Mouse (Mus musculus): ENCODE results near the gene Ppia. TPM values are rescaled to one million over a fixed set of nuclear protein-coding genes. Genes with fewer than 3 reads are reported as not detected.
A peak's percentile ranks its signal among the peaks of the same experiment; 100 is the strongest.
"Not testable (repeated sequence)": the region's sequence is repeated elsewhere in the genome, so short reads cannot be mapped to it uniquely, and the experiment has no call there.

The Ppia gene
- 5,840 and 6,698 TPM in 2 replicates for polyA plus RNA-seq (2016; fragmentation: Nextera tagmentation; extraction: Ambion mirVana)

DNA sequence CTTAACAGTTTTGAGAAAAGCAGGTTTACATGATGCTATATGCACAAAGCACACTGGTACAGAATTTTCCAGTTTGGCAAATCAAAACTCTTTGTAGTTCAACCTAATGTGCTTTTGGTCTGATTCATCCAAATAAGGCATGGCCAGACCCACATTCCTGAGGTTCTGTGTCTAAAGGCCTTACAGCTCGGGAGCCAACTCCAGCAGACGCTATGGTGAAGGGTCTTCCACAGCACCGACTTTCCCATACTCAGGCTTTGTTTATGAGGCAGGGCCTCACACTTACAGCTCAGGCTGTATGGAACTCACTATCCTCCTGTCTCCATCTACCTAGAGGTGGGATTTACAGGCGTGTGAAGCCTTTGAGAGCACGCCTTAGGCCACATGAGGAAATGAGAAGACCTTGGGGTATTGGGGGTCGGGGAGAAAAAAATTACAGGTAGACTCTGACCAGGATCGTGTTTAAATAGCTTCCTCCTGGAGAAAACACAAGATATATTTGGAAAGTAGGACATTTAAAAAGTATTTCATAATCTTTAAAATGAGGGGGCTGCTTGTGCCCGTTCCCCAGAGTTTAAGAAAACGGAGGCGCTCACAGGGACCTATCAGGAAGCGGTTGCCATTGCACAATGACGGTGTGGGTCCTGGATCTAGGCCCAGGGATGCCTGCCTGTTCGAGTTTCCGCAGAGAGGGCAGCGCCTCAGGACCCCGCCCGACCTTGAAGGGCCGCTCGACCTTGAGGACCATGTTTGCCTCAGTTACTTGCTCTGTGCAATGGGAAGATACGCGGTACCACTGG is at the start of gene Ppia:
Gene Ppia, plus strand, starts transcription at position 693 of the 800 bp plus-strand sequence.
- Histone ChIP-seq H3K9me3 (replicated peaks) (no peaks in the 10 kb centered on the region), H3K36me3 (peaks cover 34% of the 10 kb centered on the region), H3K27ac (peak within 1 kb of the TSS; percentile 99), H3K4me3 (peak within 1 kb of the TSS; percentile 89), H3K4me1 (peaks cover 30% of the 10 kb centered on the region), H3K27me3 (ENCODE audit: low read depth, poor library complexity, severe bottlenecking) (no peaks in the 10 kb centered on the region)
- 8% methylated on average over 21 of the region's 21 CpGs for WGBS
- DNase-seq (ENCODE audit: low spot score), result peak; percentile 63

DNA sequence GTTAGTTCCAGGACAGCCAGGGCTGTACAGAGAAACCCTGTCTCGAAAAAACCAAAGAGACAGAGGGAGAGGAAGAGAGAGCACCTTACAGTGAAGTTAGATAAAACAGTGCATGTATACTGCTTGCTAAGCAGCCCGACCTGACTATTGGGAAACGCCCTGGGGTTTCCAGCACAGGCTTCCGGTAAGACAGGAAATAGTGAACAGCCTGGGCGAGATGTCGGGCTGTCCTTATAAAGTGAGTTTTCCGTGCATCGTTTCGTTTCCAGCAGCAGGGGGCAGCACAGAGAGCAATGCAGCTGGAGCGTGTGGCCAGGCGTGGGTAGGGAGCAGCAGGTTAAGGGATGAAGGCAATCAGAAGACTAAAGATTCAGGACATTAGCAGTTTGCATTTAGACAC is 49.4 kb upstream of the Ppia start:
- H3K27ac ChIP-seq, result no peak overlapping the region
- WGBS, result 23% methylated on average over 11 of the region's 11 CpGs

DNA sequence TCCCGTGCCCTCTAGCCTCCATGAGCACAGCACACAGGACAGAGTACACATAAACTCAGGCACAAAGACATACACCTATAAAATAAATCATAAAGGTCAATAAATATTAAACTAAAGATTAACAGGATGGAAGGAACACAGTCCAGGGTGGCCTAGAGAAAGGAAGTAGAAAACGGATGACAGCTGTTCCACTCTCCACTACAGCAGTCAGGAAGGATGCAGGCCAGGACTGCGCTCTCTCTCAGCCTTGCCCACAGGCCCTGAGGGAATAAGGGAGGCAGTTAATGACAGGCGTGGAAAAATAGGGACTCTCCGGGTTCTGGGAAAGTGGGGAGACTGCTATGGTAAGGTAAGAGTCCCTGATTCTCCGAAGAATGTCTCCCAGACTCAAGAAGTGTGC is 48.8 kb upstream of the Ppia start:
- 77% methylated on average over 6 of the region's 6 CpGs for WGBS
- H3K9me3 ChIP-seq (replicated peaks), result no peaks in the 10 kb centered on the region; the same call in 1 of the 2 replicates
- H3K4me3 ChIP-seq, result no peak overlapping the region
- DNase-seq (ENCODE audit: low spot score), result no peak
- H3K4me1 ChIP-seq, result peaks cover 9% of the 10 kb centered on the region
- H3K27ac ChIP-seq, result no peak overlapping the region
- H3K36me3 ChIP-seq, result no peaks in the 10 kb centered on the region
- H3K27me3 ChIP-seq (ENCODE audit: low read depth, poor library complexity, severe bottlenecking), result no peaks in the 10 kb centered on the region

More for the DNA sequence above, 49.4 kb upstream of the Ppia start:
- Histone ChIP-seq H3K4me3 (no peak overlapping the region), H3K4me1 (peaks cover 9% of the 10 kb centered on the region), H3K27me3 (ENCODE audit: low read depth, poor library complexity, severe bottlenecking) (no peaks in the 10 kb centered on the region), H3K9me3 (replicated peaks) (no peaks in the 10 kb centered on the region; the same call in 1 of the 2 replicates), H3K36me3 (no peaks in the 10 kb centered on the region)
- peak; percentile 83 for DNase-seq (ENCODE audit: low spot score)

DNA sequence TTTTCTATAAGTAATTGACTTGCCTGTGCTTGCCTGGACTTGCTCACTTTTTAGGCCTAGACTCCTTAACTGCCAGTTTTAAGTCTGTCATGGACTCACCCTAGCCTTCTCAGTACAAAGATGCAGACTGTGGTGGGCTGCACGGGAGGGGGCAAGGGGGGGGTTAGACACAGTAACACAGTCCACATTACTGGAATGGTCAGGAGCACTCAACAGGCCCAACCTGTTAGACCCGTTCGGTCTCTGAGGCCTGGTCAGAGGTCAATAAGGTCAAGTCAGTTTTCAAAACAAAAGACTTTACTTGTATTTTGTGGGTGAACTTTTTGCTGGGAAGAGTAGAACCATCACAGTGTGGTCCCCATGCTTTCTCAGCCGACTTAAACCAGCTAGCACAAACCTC is 48.1 kb upstream of the Ppia start:
- H3K4me1 ChIP-seq, result peaks cover 9% of the 10 kb centered on the region
- no peak for DNase-seq (ENCODE audit: low spot score)
- 74% methylated on average over 4 of the region's 4 CpGs for WGBS
- no peak overlapping the region for H3K27ac ChIP-seq
- no peaks in the 10 kb centered on the region; the same call in 1 of the 2 replicates for H3K9me3 ChIP-seq (replicated peaks)
- H3K27me3 ChIP-seq (ENCODE audit: low read depth, poor library complexity, severe bottlenecking), result no peaks in the 10 kb centered on the region
- no peak overlapping the region for H3K4me3 ChIP-seq
- no peaks in the 10 kb centered on the region for H3K36me3 ChIP-seq

DNA sequence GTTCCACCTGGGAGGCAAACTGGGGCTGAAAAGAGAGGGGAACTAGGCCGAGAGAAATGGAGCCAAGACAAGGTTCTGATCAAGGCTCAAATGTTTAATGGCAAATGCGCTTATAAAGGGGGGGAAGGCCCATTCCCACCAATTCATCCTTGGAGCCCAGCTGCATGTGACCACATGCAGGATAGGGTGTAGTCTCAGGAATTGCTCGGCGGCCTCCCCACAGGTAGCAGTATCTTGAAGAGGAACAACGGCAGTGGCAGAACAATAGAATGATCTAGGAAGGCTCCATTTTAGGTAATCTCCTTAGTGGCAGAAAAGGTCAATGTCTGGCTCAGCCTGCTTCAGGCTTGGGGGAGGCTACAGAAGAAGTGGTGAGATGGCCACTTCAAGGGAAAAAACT is 47.3 kb upstream of the Ppia start:
- H3K27ac ChIP-seq; H3K9me3 ChIP-seq (replicated peaks); DNase-seq (ENCODE audit: low spot score); H3K4me1 ChIP-seq; H3K36me3 ChIP-seq; H3K4me3 ChIP-seq; H3K27me3 ChIP-seq (ENCODE audit: low read depth, poor library complexity, severe bottlenecking): not testable (repeated sequence)
- 82% methylated on average over 5 of the region's 5 CpGs for WGBS

DNA sequence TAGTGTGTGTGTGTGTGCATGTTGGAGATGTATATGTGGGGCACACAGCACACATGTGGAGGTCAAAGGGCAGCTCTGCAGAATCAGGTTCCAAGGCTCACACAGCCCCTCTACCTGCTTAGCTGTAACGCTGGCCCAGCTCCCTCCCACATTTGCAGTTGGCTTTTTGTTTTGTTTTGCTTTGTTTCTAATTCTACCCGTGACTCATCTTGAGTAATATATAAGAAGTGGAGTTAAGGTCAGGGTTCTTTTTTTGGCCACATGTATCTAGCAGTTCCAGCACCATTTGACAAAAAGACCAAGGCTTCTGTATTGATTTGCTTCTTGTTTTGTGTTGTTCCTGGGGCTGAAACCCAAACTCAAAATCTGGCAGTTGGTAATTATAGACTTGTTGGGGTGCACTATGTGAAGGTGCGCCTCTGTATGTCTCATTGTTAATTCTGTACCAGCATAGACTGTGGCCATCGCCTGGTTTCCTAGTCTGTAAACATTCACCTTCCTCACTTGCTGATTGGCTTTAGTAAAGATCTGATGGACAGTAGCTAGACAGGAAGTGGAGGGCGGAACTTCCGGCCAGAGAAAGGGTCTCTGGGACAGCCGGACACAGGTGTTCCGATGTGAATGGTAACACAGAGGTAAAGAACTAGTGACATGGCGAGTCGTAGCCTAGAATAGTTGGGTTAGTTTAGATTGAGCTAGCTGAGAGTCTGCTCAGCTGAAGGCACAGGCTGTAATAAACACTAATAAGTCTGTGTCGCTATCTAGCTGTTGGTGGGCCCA is 43.7 kb upstream of the Ppia start:
- Histone ChIP-seq H3K9me3 (replicated peaks) (no peaks in the 10 kb centered on the region), H3K27me3 (ENCODE audit: low read depth, poor library complexity, severe bottlenecking) (no peaks in the 10 kb centered on the region), H3K4me3 (no peak overlapping the region), H3K36me3 (no peaks in the 10 kb centered on the region), H3K4me1 (peaks cover 2% of the 10 kb centered on the region; the same call in 1 of the 2 replicates), H3K27ac (no peak overlapping the region)
- WGBS, result 91% methylated on average over 11 of the region's 11 CpGs
- no peak for DNase-seq (ENCODE audit: low spot score)

DNA sequence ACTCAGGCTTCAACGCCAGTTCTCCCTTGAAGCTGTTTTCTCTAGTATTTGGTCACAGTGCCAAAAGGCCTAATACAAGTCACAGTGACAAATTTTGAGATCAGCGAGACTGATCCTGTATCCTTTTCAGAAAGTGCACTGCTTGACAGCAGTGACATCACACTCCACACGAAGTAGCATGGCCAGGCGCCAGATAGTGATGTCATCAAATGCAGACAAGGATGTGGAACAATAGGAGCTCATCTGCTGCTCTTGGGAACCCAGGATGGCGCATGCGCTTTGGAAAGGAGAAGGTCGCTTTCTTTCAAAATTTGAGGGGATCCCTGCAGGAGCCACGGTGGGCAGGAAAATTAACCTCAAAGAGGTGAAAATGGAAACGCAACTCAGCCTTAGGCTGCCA is 42.5 kb upstream of the Ppia start:
- no peaks in the 10 kb centered on the region for H3K9me3 ChIP-seq (replicated peaks)
- H3K4me3 ChIP-seq, result no peak overlapping the region
- H3K27ac ChIP-seq, result no peak overlapping the region
- no peak for DNase-seq (ENCODE audit: low spot score)
- no peaks in the 10 kb centered on the region for H3K4me1 ChIP-seq
- H3K27me3 ChIP-seq (ENCODE audit: low read depth, poor library complexity, severe bottlenecking), result no peaks in the 10 kb centered on the region
- 93% methylated on average over 9 of the region's 9 CpGs for WGBS
- no peaks in the 10 kb centered on the region for H3K36me3 ChIP-seq

DNA sequence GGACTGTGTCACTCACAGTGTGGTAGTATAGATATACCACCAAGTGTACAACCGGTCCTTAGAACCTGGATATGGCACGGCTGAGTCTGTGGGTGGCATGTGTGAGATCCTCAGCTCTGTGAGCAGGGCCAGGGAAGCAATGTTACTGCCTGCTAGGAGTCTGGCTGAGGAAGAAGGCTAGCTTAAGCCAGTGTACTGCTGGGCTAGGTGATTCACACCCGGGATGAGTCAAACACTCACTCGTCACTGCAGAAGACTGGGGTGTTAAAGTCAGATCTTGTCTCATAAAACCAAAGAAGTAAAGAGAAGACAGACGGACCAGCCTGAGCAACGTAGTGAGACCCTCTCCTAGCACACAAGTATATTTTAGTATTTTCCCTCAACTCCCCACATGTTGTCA is 34.3 kb upstream of the Ppia start:
- 81% methylated on average over 6 of the region's 6 CpGs for WGBS
- Histone ChIP-seq H3K27me3 (ENCODE audit: low read depth, poor library complexity, severe bottlenecking) (no peaks in the 10 kb centered on the region), H3K9me3 (replicated peaks) (no peaks in the 10 kb centered on the region), H3K4me1 (no peaks in the 10 kb centered on the region), H3K27ac (no peak overlapping the region), H3K36me3 (no peaks in the 10 kb centered on the region), H3K4me3 (no peak overlapping the region)
- DNase-seq (ENCODE audit: low spot score), result no peak

DNA sequence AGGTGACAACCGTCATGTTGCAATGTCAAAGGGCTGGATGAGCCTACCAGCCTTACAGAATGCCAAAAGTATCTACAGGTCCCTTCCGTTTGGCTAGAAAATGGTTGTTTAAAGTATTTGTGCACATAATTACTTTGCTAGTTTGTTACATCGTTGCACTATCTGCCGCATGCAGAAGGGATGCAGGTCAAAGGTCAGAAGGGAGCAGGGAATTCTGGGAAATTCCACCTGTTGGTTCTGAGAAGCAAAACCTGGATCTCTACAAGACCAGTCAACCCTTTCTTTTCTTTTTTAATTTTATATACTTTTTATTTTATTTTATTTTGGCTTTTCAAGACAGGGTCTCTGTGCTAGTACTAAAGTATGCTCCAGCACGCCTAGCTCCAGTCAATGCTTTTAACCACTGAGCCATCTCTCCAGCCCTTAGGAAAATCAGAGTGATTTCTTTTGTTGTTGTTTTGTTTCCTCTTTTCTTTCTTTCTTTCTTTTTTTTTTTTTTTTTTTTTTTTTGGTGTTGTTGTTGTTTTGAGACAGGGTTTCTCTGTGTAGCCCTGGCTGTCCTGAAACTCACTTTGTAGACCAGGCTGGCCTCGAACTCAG is 27.0 kb upstream of the Ppia start:
- peak overlapping the region; percentile 84 for H3K4me3 ChIP-seq
- H3K27me3 ChIP-seq (ENCODE audit: low read depth, poor library complexity, severe bottlenecking), result no peaks in the 10 kb centered on the region
- peaks cover 23% of the 10 kb centered on the region for H3K4me1 ChIP-seq
- no peak for DNase-seq (ENCODE audit: low spot score)
- 91% methylated on average over 6 of the region's 6 CpGs for WGBS
- H3K9me3 ChIP-seq (replicated peaks), result no peaks in the 10 kb centered on the region
- H3K36me3 ChIP-seq, result peaks cover 20% of the 10 kb centered on the region
- H3K27ac ChIP-seq, result peak overlapping the region; percentile 92

DNA sequence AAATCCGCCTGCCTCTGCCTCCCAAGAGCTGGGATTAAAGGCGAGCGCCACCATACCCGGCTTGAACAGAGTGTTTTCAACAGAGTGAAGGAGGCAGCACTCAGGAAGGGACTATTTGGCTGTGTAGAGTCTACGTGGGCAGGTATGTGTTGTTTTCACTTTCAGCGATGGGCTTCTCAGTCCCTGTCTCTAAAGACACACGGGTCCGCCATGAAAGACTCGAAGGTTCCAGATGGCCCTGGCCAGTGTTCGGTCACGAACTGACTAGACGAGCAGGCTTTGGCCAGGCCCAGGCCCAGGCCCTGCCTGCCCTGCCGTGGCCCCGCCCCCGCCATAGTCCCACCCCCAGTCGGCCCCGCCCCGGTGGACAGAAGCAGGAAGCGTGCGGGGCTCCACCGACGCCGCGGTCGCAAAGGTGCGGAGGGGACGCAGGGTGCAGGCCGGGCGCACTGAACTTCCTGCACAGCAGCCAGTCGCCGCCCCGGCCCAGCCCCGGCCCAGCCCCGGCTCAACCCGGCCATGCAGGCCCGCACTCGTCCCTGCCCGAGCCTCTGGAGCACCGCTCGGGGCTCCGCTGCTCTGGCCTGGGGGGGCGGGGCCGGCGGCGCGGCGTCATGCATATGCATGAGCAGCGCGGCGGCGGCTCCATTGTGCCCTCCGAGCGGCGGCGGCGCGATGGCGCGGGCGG is 26.4 kb upstream of the Ppia start, which contains the start of gene Zmiz2:
Gene Zmiz2, plus strand, starts transcription at position 349 of the 688 bp plus-strand sequence.
- H3K4me3 ChIP-seq, result peak within 1 kb of the TSS; percentile 84
- no peaks in the 10 kb centered on the region for H3K9me3 ChIP-seq (replicated peaks)
- H3K27me3 ChIP-seq (ENCODE audit: low read depth, poor library complexity, severe bottlenecking), result no peaks in the 10 kb centered on the region
- peak; percentile 98 for DNase-seq (ENCODE audit: low spot score)
- H3K27ac ChIP-seq, result peak within 1 kb of the TSS; percentile 92
- 10% methylated on average over 52 of the region's 60 CpGs for WGBS
- peaks cover 21% of the 10 kb centered on the region for H3K36me3 ChIP-seq
- peaks cover 23% of the 10 kb centered on the region for H3K4me1 ChIP-seq

DNA sequence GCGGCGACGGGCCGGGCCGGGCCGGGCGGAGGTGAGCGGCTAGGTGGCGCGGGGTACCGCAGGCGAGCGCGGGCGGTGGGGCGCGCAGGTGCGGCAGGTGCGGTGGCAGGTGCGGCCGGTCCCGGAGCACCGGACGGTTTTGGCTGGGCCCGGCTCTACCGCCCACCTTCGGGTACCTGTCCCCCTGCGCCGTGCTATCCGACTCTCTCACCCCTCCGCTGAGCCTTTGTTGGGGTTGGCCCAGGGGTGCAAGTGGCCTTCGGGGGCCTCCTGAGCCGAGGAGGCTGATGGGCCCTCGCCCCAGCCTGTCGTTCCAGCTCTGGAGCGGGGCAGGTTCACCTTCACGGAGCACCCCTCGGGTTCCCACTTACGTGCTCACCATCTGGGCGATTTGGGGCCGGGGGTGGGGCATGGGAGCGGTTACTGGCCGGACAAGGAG is 25.7 kb upstream of the Ppia start:
- peak; percentile 56 for DNase-seq (ENCODE audit: low spot score)
- H3K27ac ChIP-seq, result peak overlapping the region; percentile 92

DNA sequence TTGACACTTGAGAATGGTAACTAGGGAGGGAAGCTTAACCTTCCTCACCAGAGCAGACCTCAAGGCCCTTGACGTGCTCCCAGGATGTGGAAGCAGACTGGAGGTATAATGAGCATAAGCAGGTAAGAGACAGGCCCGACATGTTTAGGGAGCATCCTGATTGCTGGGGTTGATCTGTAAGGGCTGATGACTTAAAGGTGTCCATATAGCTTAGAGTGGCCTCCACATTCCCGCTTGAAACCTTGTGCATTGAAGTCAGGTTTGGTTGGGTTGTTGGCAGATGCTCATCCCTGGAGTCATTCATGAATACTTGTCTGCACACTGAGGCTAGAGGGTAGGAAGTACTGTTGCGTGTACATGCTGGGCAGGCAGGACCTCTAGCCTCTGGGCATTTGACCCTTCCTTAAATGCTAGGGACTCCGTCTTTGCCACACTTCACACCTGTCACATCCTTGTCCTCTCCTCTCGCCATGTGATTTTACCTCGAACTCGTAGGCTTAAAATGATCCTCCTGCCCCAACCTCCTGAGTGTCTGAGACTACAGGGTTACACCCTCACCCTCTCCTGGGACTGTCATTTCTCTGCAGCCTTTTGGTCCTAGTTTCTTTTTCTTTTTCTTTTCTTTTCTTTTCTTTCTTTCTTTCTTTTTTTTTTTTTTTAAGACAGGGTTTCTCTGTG is 24.7 kb upstream of the Ppia start:
- peaks cover 38% of the 10 kb centered on the region for H3K36me3 ChIP-seq
- H3K27me3 ChIP-seq (ENCODE audit: low read depth, poor library complexity, severe bottlenecking), result no peaks in the 10 kb centered on the region
- no peaks in the 10 kb centered on the region for H3K9me3 ChIP-seq (replicated peaks)
- no peak overlapping the region for H3K27ac ChIP-seq
- peaks cover 23% of the 10 kb centered on the region for H3K4me1 ChIP-seq
- H3K4me3 ChIP-seq, result peak overlapping the region; percentile 84
- DNase-seq (ENCODE audit: low spot score), result no peak
- WGBS, result 83% methylated on average over 8 of the region's 8 CpGs

More for the DNA sequence above, 25.7 kb upstream of the Ppia start:
- peaks cover 23% of the 10 kb centered on the region for H3K4me1 ChIP-seq
- H3K36me3 ChIP-seq, result peaks cover 28% of the 10 kb centered on the region
- no peaks in the 10 kb centered on the region for H3K27me3 ChIP-seq (ENCODE audit: low read depth, poor library complexity, severe bottlenecking)
- peak overlapping the region; percentile 84 for H3K4me3 ChIP-seq
- WGBS, result 6% methylated on average over 43 of the region's 43 CpGs
- no peaks in the 10 kb centered on the region for H3K9me3 ChIP-seq (replicated peaks)

All from limb, embryonic 10.5 days (tissue).